Mouse (Mus musculus) C2C12 (cell line): ENCODE results near the gene Eif4e3. TPM values are rescaled to one million over a fixed set of nuclear protein-coding genes. Genes with fewer than 3 reads are reported as not detected.

ENCODE experiments used
- H3K27me3 ChIP-seq: one replicate; pipeline ENCODE4 v1.6.1; 2011; ENCODE audit not compliant: control insufficient read depth, insufficient read depth, insufficient read length
- H3K36me3 ChIP-seq: one replicate; pipeline ENCODE4 v1.6.1; 2011; ENCODE audit not compliant: control insufficient read depth, insufficient read depth
- H3K4me3 ChIP-seq: one replicate; pipeline ENCODE4 v1.5.1; 2011; ENCODE audit warnings: mild to moderate bottlenecking, control low read depth; ENCODE audit not compliant: poor library complexity, insufficient read depth, severe bottlenecking
- H3K79me2 ChIP-seq: one replicate; pipeline ENCODE4 v1.6.1; 2011; ENCODE audit not compliant: control insufficient read depth, insufficient read depth
- H3K79me3 ChIP-seq: one replicate; pipeline ENCODE4 v1.6.1; 2011; ENCODE audit warnings: low read depth, control low read depth
- H3ac ChIP-seq: one replicate; pipeline ENCODE3; 2011; ENCODE audit warnings: low read depth; ENCODE audit not compliant: control insufficient read depth, insufficient read length
- CEBPB ChIP-seq: IDR thresholded peaks from one replicate; pipeline ENCODE4 v1.6.1; 2011; ENCODE audit warnings: low read depth, mild to moderate bottlenecking, control low read depth, moderate library complexity
- CTCF ChIP-seq: IDR thresholded peaks from one replicate; pipeline ENCODE4 v1.5.1; 2011; ENCODE audit not compliant: control insufficient read depth, insufficient read depth, insufficient read length
- FOSL1 ChIP-seq: IDR thresholded peaks from one replicate; pipeline ENCODE4 v1.8.0; 2011; ENCODE audit warnings: mild to moderate bottlenecking, low read length; ENCODE audit not compliant: poor library complexity, insufficient read depth, severe bottlenecking
- MAX ChIP-seq: IDR thresholded peaks from one replicate; pipeline ENCODE4 v1.6.1; 2011; ENCODE audit warnings: mild to moderate bottlenecking, control low read depth
- MYOD1 ChIP-seq: IDR thresholded peaks from one replicate; pipeline ENCODE4 v1.6.1; 2011; ENCODE audit warnings: low read depth; ENCODE audit not compliant: control insufficient read depth, insufficient read length
- MYOG ChIP-seq: IDR thresholded peaks from one replicate; pipeline ENCODE4 v1.6.1; 2011; ENCODE audit not compliant: control insufficient read depth, insufficient read length; ENCODE audit errors: extremely low read depth
- USF1 ChIP-seq: IDR thresholded peaks from one replicate; pipeline ENCODE4 v1.6.1; 2011; ENCODE audit warnings: low read depth, mild to moderate bottlenecking, control low read depth, moderate library complexity
- polyA plus RNA-seq: library from polyadenylated mRNA; unstranded; fragments of >200 nt; fragmentation: generic; extraction: Trizol; gene quantifications from one replicate; pipeline ENCODE4 v1.2.1, GENCODE M21; 2012; ENCODE audit warnings: missing spikeins

The Eif4e3 gene
- polyA plus RNA-seq, 1 experiment: 5.9 TPM

DNA sequence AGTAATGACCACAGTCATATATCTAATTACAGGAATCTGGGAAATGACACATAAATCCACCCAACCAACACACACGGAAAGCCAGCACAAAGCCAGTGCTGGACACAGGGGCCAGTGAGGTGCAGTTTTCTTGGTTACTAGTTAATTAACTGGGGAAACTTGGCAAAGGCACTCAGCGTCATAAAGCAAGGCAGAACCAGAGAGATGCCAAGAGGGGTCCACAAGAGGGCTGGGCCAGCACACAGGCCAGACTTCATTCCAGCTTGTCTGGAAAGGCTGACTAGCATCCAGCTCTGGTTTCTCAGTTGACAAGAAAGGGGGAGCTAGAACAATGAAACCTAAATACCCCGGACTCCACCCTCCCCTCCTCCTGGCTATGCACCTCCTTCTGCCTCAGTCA is 33.9 kb upstream of the Eif4e3 start:
- Histone ChIP-seq H3K4me3 (no peak overlapping the region), H3K36me3 (no peaks in the 10 kb centered on the region), H3K79me2 (no peaks in the 10 kb centered on the region), H3ac (no peak overlapping the region), H3K27me3 (peaks cover 36% of the 10 kb centered on the region), H3K79me3 (no peaks in the 10 kb centered on the region)
- TF ChIP-seq CEBPB: no peak
- TF ChIP-seq FOSL1: no peak
- no peak for TF ChIP-seq MYOG
- TF ChIP-seq USF1: no peak
- TF ChIP-seq MYOD1: no peak
- TF ChIP-seq CTCF: no peak
- no peak for TF ChIP-seq MAX

DNA sequence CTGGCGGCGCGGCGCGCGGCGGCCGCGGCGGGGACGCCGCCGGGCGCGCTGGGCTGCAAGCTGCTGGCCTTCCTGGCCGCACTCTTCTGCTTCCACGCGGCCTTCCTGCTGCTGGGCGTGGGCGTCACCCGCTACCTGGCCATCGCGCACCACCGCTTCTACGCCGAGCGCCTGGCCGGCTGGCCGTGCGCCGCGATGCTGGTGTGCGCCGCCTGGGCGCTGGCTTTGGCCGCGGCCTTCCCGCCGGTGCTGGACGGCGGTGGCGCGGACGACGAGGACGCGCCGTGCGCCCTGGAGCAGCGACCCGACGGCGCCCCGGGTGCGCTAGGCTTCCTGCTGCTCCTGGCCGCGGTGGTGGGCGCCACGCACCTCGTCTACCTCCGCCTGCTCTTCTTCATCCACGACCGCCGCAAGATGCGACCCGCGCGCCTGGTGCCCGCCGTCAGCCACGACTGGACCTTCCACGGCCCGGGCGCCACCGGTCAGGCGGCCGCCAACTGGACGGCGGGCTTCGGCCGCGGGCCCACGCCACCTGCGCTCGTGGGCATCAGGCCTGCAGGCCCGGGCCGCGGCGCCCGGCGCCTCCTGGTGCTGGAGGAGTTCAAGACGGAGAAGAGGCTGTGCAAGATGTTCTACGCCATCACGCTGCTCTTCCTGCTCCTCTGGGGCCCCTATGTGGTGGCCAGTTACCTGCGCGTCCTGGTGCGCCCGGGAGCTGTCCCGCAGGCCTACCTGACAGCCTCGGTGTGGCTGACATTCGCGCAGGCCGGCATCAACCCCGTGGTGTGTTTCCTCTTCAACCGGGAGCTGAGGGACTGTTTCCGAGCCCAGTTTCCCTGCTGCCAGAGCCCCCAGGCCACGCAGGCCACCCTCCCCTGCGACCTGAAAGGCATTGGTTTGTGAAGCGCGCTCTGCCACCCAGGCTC is 26.6 kb upstream of the Eif4e3 start:
- Histone ChIP-seq H3K79me2 (no peaks in the 10 kb centered on the region), H3K79me3 (no peaks in the 10 kb centered on the region), H3K4me3 (no peak overlapping the region), H3ac (no peak overlapping the region), H3K36me3 (no peaks in the 10 kb centered on the region), H3K27me3 (peaks cover 64% of the 10 kb centered on the region)
- no peak for TF ChIP-seq MAX
- TF ChIP-seq MYOG: no peak
- TF ChIP-seq USF1: no peak
- TF ChIP-seq MYOD1: no peak
- TF ChIP-seq CEBPB: no peak
- TF ChIP-seq FOSL1: no peak
- TF ChIP-seq CTCF: no peak

DNA sequence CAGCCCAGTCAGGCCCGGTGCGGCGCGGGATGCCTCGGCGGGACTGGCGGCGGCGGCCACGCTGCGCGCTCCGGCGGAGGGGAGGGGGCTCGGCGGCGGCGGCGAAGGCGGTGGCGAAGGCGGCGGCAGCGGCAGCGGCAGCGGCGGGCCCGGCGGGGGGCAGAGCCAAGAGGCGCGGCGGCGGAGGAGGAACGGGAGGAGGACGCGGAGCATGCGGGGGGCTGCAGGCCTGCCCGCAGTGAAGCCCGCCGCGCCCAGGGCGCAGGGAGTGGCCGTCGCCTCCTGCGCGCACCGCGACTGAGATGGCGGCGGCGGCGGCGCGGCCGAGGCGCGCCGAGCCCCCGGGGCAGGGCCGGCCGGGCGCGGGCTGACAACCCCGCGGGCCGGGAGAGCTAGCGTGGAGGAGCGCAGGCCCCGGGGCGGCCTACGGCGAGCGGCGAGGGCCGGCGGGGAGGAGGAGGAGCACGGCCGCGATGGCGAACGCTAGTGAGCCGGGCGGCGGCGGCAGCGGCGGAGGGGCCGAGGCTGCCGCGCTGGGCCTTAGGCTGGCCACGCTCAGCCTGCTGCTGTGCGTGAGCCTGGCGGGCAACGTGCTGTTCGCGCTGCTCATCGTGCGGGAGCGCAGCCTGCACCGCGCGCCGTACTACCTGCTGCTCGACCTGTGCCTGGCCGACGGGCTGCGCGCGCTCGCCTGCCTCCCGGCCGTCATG is 25.8 kb upstream of the Eif4e3 start, which contains the start of gene Gpr27:
Gene Gpr27, plus strand, starts transcription at position 474 of the 710 bp plus-strand sequence.
- H3K4me3 ChIP-seq: no peak within 1 kb of the TSS
- peaks cover 60% of the 10 kb centered on the region for H3K27me3 ChIP-seq

DNA sequence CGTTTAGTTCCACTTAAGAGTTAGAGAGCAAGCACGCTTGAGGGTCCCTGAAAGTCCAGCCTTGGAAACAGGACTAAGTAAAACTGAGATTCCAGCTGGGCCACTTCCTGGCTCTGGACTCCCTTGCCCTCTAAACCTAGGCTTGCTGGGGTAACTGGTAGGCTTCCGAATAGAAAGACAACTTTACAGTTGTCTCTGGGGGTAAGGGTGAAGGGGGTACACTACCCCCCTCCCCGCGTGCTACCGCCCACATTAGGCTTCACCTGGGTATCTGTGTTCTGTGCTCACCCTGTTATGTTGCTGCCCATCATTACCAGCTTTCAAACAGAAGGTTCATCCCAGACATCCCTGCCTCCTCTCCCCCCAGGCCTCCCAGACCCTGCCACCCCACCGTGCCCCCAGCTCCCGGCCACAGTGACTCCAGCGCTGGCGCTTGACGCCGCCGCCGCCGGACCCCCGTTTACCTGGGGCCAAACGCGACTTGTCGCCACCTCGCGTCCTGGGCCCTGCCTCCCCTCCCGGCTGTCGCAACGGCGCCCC is 25.2 kb upstream of the Eif4e3 start:
- H3K27me3 ChIP-seq: peaks cover 60% of the 10 kb centered on the region
- TF ChIP-seq FOSL1 (no peak), MAX (no peak), CTCF (no peak), MYOD1 (no peak), USF1 (no peak), CEBPB (no peak), MYOG (no peak)
- no peaks in the 10 kb centered on the region for H3K36me3 ChIP-seq
- H3K4me3 ChIP-seq: no peak overlapping the region
- no peak overlapping the region for H3ac ChIP-seq
- H3K79me2 ChIP-seq: no peaks in the 10 kb centered on the region
- no peaks in the 10 kb centered on the region for H3K79me3 ChIP-seq

More for the DNA sequence above, 25.8 kb upstream of the Eif4e3 start, which contains the start of gene Gpr27:
- no peak for TF ChIP-seq CEBPB
- TF ChIP-seq USF1: no peak
- no peak for TF ChIP-seq MYOG
- TF ChIP-seq MYOD1: no peak
- TF ChIP-seq FOSL1: no peak
- TF ChIP-seq MAX: no peak
- TF ChIP-seq CTCF: no peak
- no peaks in the 10 kb centered on the region for H3K36me3 ChIP-seq
- no peaks in the 10 kb centered on the region for H3K79me2 ChIP-seq
- no peaks in the 10 kb centered on the region for H3K79me3 ChIP-seq
- no peak within 1 kb of the TSS for H3ac ChIP-seq

DNA sequence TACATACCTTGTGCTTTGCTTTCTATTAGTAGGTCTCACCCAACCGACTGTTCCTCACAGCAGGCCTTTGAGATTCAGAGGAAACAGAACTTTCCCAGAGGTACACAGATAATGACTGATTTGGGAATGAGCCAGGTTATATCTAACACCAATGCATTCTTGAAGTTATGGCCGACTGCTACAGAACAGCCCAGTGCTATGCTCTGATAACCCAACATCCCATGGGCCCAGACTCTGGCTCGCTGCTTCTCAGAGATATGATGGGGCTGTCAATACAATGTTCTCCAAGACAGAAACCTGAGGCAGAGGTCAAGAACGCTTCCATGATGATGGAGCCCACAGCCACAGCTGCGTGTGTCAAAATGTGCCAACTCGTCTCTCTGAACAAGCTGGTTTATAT is 21.9 kb upstream of the Eif4e3 start:
- no peaks in the 10 kb centered on the region for H3K79me3 ChIP-seq
- no peak overlapping the region for H3ac ChIP-seq
- H3K4me3 ChIP-seq: no peak overlapping the region
- H3K36me3 ChIP-seq: no peaks in the 10 kb centered on the region
- no peaks in the 10 kb centered on the region for H3K79me2 ChIP-seq
- TF ChIP-seq FOSL1 (no peak), USF1 (no peak), MAX (no peak), CEBPB (no peak), MYOG (no peak), CTCF (no peak), MYOD1 (no peak)
- H3K27me3 ChIP-seq: peaks cover 39% of the 10 kb centered on the region
